Mouse (Mus musculus) thymus, postnatal 14 days (tissue): ENCODE data around the gene Prtn3.

Source experiments
- DNase-seq: peaks from one replicate; pipeline ENCODE4 v3.0.0; 2021

Prtn3 gene

DNA sequence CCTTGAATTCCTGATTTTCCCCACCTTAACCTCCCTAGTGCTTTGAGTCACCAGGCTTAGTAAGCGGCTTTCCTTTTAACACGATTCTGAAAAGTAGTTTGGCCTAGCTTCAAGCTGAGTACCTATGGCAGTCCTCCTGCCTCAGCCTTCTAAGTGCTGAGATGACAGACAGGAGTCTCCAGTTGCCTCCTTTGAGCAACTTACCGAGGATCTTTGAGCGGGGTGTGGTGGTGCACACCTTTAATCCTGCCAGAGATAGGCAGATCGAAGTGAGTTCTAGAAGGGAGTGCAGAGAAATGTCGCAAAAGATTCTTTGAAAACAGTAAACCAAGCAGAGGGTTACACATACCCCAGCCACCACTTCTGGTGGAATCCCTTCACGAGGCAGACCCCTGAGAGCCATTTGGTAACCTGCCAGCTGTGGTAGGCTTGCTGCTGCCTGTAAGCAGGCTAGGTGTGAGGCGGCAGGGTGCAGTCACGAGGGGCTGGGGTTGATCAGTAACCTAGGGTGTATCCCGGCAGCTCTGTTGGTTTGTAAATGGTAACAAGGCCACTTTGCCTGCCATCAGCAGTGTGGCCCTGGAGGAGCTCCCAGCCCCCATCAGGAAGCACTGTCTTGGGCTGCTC, 18.6 kb upstream of the Prtn3 start:
- DNase-seq: peak; percentile 47

DNA sequence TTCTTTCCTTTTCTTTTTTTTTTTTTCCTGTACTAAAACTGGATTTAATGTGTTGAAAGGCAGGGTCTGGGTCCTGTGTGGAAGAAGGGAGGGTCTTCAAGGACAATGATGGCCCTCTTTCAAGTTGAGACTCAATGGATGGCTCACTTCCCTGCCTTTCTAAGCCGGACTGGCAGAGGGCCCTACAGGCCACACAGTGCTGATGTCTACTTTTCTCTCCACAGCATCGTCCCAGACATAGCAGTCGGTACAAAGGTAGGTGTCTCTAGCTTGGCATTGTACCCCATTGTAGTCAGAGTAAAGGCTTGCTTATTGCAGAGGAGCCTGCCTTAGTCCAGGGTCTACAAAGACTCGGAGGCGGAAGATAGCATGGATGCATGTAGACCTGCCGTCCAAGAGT, 18.0 kb upstream of the Prtn3 start:
- DNase-seq: no peak

- DNase-seq: no peak
Measured at GRCm38 (mm10) chr10:79856704-79857451, 17.4 kb upstream of the Prtn3 start.

GRCm38 (mm10) chr10:79857452-79857811, 16.8 kb upstream of the Prtn3 start:
- peak; percentile 61 for DNase-seq

DNA sequence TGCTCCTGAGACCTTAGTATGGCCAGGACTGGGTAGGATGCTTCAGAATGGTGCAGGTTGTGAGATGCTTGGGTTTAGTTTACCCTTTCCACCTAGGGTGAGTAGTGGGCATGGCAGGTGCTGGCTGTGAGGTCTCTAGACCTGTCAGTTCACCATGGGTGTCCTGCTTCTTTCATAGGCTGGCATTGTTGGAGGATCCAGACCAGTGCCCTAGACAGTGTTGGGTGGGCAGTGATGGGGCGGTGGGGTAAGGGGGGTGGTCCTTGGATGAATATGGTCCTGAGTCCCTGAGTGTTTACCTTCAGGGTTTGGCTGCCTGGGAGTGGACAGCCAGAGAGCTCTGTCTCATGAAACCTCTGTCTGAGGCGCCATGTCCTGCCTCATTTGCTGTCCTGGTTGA, 16.4 kb upstream of the Prtn3 start:
- DNase-seq: no peak

DNA sequence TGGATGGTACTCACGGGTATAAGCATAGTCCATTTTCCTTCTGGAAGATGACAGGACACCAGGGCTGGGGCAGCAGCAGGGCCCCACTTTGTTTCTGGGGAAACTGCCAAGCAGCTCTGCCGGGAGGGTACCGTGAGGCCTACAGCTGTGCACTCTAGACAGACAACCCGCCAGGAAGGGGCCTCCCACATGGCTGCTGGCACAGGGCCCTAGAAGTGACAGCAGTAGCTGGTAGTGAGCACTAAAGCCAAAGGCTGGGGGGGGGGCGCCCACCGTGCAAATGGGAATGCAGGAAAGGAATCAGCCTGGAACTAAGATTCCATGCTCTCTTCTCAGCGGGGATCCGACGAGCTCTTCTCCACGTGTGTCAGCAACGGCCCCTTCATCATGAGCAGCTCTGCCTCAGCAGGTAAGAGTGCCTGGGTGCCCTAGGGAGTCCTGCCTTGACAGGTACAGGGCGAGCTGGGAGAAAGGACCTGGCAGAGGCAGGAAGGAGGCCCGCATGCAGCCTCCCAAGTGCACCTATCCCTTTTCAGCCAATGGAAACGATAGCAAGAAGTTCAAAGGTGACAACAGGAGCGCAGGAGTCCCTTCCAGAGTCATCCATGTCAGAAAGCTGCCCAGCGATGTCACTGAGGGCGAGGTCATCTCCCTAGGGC, 15.7 kb upstream of the Prtn3 start:
- peak; percentile 46 for DNase-seq

DNA sequence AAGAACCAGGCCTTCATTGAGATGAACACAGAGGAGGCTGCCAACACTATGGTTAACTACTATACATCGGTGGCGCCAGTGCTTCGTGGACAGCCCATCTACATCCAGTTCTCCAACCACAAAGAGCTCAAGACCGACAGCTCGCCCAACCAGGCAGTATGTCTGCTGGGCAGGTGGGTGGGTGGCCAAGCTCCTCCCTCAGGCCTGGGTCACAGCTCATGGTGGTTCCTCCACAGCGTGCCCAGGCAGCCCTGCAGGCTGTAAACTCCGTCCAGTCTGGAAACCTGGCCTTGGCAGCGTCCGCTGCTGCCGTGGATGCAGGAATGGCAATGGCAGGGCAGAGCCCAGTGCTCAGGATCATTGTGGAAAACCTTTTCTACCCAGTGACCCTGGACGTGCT, 15.2 kb upstream of the Prtn3 start:
- DNase-seq: no peak

GRCm38 (mm10) chr10:79860079-79860911, 14.0 kb upstream of the Prtn3 start:
- DNase-seq: no peak

- no peak for DNase-seq
Measured at GRCm38 (mm10) chr10:79861230-79862048, 12.8 kb upstream of the Prtn3 start.

- no peak for DNase-seq
Measured at GRCm38 (mm10) chr10:79862049-79862788, 12.1 kb upstream of the Prtn3 start.

DNA sequence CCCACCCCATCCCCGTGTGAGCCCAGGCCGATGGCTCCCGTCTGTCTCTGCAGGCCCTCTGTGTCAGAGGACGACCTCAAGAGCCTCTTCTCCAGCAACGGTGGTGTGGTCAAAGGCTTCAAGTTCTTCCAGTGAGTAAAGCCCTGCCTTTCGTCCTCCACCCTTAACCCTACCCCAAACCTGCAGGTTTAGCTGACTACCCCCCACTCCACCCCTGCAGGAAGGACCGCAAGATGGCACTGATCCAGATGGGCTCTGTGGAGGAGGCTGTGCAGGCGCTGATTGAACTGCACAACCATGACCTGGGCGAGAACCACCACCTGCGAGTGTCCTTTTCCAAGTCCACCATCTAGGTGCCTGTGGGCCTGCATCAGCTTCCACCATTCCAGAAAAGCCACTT, 11.4 kb upstream of the Prtn3 start:
- DNase-seq: no peak

DNA sequence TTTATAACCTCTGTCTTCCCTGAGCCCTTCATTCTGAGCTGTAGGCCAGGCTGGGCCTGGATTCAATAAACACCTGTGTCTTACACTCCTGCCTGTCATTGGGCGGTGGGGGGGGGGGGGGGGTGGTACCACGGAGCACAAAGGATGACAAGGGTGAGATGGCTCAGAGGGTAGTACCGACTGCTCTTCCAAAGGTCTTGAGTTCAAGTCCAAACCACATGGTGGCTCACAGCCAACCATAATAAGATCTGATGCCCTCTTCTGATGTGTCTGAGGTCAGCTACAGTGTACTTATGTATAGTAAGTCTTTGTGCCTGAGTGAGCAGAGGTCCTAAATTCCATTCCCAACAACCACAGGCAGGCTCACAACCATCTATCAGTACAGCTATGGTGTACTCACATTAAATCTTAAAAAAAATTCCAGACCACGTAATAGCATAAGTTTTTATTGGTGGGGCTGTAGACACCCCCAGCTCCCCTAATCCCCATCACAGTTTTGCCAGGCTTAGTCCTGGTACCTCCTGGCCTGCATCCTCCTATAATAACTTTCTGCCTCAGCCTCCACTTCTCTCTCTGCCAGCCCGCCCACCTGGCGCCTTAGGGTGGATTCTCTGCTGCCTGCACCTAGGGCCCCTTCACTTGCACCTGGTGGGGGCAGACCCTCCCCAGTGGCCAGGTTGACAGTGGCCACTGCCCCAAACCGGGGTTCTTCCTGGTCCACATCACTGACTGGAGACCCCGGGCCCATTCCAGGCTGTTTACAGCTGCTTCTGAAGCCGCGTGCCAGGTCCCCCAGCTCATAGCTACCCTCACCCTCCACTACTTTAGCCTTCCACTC, 9.7 kb upstream of the Prtn3 start:
- no peak for DNase-seq

GRCm38 (mm10) chr10:79865189-79865601, 9.1 kb upstream of the Prtn3 start:
- DNase-seq: no peak

DNA sequence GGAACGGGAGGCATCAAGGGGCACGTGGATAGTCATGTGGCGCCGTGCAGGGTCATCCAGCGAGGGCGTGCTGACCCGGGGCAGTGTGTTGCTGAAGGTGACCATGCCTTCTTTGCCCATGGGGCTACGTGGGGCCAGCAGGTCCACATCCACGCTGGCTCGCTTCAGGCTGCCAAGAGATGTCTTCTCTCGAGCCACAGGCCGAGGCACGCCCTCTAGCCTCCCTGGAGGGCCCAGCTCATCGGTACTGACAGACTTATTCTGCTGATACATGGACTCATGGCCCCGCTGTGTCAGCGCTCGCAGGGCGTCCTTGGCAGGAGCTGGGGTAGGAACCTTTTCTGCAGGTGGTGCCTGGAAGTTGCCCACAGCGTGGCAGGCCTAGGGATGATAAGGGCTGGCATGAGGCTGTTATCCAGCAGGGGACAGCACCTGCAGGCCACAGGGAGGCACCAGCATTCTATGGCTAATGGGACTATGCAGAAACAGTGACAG, 8.4 kb upstream of the Prtn3 start:
- DNase-seq: no peak

- DNase-seq: no peak
Measured at GRCm38 (mm10) chr10:79866601-79867000, 7.7 kb upstream of the Prtn3 start.

GRCm38 (mm10) chr10:79871845-79872244, 2.4 kb upstream of the Prtn3 start:
- DNase-seq: no peak

DNA sequence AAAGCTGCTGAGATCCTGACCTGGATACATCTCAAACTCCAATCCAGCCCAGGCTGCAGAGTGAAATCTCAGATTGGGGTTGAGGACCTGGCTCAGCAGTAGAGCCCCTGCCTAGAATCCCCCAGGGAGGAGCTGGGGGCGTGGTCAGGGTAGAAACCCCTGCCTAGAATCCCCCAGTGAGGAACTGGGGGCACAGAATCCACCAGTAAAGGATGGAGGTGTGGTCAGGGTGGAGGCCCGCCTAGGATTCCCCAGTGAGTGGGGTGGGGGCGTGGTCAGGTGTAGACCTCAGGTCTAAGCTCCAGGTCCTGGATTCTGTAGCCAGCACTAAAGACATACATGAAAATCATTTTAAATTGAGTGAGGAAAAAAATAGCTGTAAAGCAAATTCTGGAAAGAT, 1.4 kb upstream of the Prtn3 start:
- no peak for DNase-seq

DNA sequence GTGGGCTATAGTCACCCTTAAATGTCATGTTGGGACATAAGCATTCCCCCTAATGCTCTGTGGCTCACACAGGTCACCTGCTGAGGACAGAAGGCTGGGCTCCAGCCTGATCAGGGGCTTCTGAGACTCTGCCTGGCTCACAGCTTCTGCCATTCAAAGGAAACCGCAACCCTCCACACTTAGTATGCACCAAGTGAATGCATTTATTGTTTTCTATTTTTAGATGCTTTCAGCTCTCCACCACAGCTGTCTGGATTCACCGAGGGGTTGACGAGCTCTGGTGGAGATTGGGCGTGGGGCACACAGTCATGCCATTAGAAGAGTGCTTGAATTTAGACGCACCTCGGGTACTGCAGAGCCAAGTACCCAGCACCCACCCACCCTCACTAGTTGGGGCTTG, 963 bp upstream of the Prtn3 start:
- DNase-seq: no peak

GRCm38 (mm10) chr10:79873715-79874289, 474 bp upstream of the Prtn3 start:
- DNase-seq: no peak

GRCm38 (mm10) chr10:79877174-79877573, 2.9 kb downstream of the Prtn3 start:
- DNase-seq: no peak
